Mouse (Mus musculus): Measurements from ENCODE around the gene Patz1.
A peak's percentile ranks its signal among the peaks of the same experiment; 100 is the strongest.

Patz1 gene

GRCm38 (mm10) chr11:3297871-3298812 is 9.5 kb downstream of the Patz1 start:
- Histone ChIP-seq H3K36me3 (ENCODE audit: insufficient read depth, low read length) (peaks cover 100% of the 10 kb centered on the region), H3K4me3 (replicated peaks; ENCODE audit: low read length) (no peak overlapping the region)
- TF ChIP-seq POU5F1 (IDR thresholded peaks at IDR 0.05; ENCODE audit: borderline replicate concordance, low read length) (no peak), CTCF (conservative IDR thresholded peaks at IDR 0.05; ENCODE audit: low read length) (no peak), NANOG (IDR thresholded peaks at IDR 0.05; ENCODE audit: borderline replicate concordance, low read length) (no peak)

DNA sequence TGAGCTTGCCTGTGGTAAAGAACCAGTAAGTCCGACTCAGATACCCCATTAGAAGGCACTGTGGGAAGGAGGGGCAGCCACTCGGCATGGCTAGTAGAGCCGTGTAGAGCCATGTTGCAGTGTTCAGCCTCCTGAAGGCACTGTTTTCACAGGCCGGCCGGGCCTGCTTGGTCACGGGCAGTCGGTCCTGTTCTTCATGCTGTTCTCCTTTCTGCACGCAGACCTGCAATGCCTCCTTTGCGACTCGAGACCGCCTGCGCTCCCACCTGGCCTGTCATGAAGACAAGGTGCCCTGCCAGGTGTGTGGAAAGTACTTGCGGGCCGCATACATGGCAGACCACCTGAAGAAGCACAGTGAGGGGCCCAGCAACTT is 10.1 kb downstream of the Patz1 start:
- Histone ChIP-seq H3K36me3 (ENCODE audit: insufficient read depth, low read length) (peaks cover 100% of the 10 kb centered on the region), H3K4me3 (replicated peaks; ENCODE audit: low read length) (0 out of 2 replicates have a peak overlapping the region, but pooled peaks have one; percentile 10), H3K9me3 (ENCODE audit: low read length) (no peaks in the 10 kb centered on the region), H3K27me3 (ENCODE audit: insufficient read depth, low read length) (no peaks in the 10 kb centered on the region), H3K4me1 (replicated peaks; ENCODE audit: low read depth, low read length) (peaks cover 99% of the 10 kb centered on the region)
- TF ChIP-seq POU5F1 (IDR thresholded peaks at IDR 0.05; ENCODE audit: borderline replicate concordance, low read length), result no peak
- TF ChIP-seq NANOG (IDR thresholded peaks at IDR 0.05; ENCODE audit: borderline replicate concordance, low read length), result no peak
- no peak for TF ChIP-seq CTCF (conservative IDR thresholded peaks at IDR 0.05; ENCODE audit: low read length)

More at GRCm38 (mm10) chr11:3297871-3298812, 9.5 kb downstream of the Patz1 start:
- Histone ChIP-seq H3K4me1 (replicated peaks; ENCODE audit: low read depth, low read length) (peaks cover 99% of the 10 kb centered on the region), H3K27me3 (ENCODE audit: insufficient read depth, low read length) (no peaks in the 10 kb centered on the region), H3K9me3 (ENCODE audit: low read length) (no peaks in the 10 kb centered on the region)

- peaks cover 95% of the 10 kb centered on the region for H3K4me1 ChIP-seq (replicated peaks; ENCODE audit: low read depth, low read length)
Measured at GRCm38 (mm10) chr11:3301075-3301474, 12.4 kb downstream of the Patz1 start.

DNA sequence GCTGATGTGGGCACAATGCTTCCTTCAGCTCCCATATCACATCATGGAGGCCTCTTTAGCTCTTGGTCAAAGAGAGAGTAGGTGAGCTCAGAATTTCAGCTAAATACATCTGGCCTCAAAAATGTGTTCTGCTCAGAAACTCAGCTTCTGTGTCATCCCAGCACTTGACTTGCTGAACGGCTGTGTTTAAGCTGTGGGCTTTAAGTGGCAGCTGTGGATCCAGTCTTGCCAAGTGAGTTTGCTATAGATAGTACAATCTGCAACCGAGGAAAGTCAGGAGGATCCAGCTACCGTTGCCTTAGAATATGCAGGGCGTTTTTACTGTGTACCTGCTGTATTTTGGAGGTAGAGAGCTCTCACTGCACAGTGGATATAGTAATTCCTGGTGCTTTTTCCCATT is 13.7 kb downstream of the Patz1 start:
- H3K4me3 ChIP-seq (replicated peaks; ENCODE audit: low read length), result no peak overlapping the region
- H3K27me3 ChIP-seq (ENCODE audit: insufficient read depth, low read length), result no peaks in the 10 kb centered on the region
- peaks cover 95% of the 10 kb centered on the region for H3K4me1 ChIP-seq (replicated peaks; ENCODE audit: low read depth, low read length)
- TF ChIP-seq POU5F1 (IDR thresholded peaks at IDR 0.05; ENCODE audit: borderline replicate concordance, low read length) (no peak), NANOG (IDR thresholded peaks at IDR 0.05; ENCODE audit: borderline replicate concordance, low read length) (no peak), CTCF (conservative IDR thresholded peaks at IDR 0.05; ENCODE audit: low read length) (no peak)
- H3K9me3 ChIP-seq (ENCODE audit: low read length), result no peaks in the 10 kb centered on the region
- H3K36me3 ChIP-seq (ENCODE audit: insufficient read depth, low read length), result peaks cover 100% of the 10 kb centered on the region

More at GRCm38 (mm10) chr11:3301075-3301474, 12.4 kb downstream of the Patz1 start:
- Histone ChIP-seq H3K9me3 (ENCODE audit: low read length) (no peaks in the 10 kb centered on the region), H3K27me3 (ENCODE audit: insufficient read depth, low read length) (no peaks in the 10 kb centered on the region), H3K4me3 (replicated peaks; ENCODE audit: low read length) (no peak overlapping the region), H3K36me3 (ENCODE audit: insufficient read depth, low read length) (peaks cover 100% of the 10 kb centered on the region)
- TF ChIP-seq CTCF (conservative IDR thresholded peaks at IDR 0.05; ENCODE audit: low read length) (no peak), POU5F1 (IDR thresholded peaks at IDR 0.05; ENCODE audit: borderline replicate concordance, low read length) (no peak), NANOG (IDR thresholded peaks at IDR 0.05; ENCODE audit: borderline replicate concordance, low read length) (no peak)

GRCm38 (mm10) chr11:3302792-3303191 is 14.1 kb downstream of the Patz1 start:
- Histone ChIP-seq H3K9me3 (ENCODE audit: low read length) (no peaks in the 10 kb centered on the region), H3K27me3 (ENCODE audit: insufficient read depth, low read length) (no peaks in the 10 kb centered on the region), H3K4me3 (replicated peaks; ENCODE audit: low read length) (no peak overlapping the region), H3K4me1 (replicated peaks; ENCODE audit: low read depth, low read length) (peaks cover 95% of the 10 kb centered on the region), H3K36me3 (ENCODE audit: insufficient read depth, low read length) (peaks cover 100% of the 10 kb centered on the region)
- TF ChIP-seq POU5F1 (IDR thresholded peaks at IDR 0.05; ENCODE audit: borderline replicate concordance, low read length), result no peak
- TF ChIP-seq NANOG (IDR thresholded peaks at IDR 0.05; ENCODE audit: borderline replicate concordance, low read length), result no peak
- TF ChIP-seq CTCF (conservative IDR thresholded peaks at IDR 0.05; ENCODE audit: low read length), result no peak

GRCm38 (mm10) chr11:3305821-3306220 is 17.1 kb downstream of the Patz1 start:
- peaks cover 79% of the 10 kb centered on the region for H3K4me1 ChIP-seq (replicated peaks; ENCODE audit: low read depth, low read length)
- no peaks in the 10 kb centered on the region for H3K27me3 ChIP-seq (ENCODE audit: insufficient read depth, low read length)
- H3K4me3 ChIP-seq (replicated peaks; ENCODE audit: low read length), result no peak overlapping the region
- H3K36me3 ChIP-seq (ENCODE audit: insufficient read depth, low read length), result peaks cover 100% of the 10 kb centered on the region
- no peak for TF ChIP-seq NANOG (IDR thresholded peaks at IDR 0.05; ENCODE audit: borderline replicate concordance, low read length)
- H3K9me3 ChIP-seq (ENCODE audit: low read length), result no peaks in the 10 kb centered on the region

- TF ChIP-seq POU5F1 (IDR thresholded peaks at IDR 0.05; ENCODE audit: borderline replicate concordance, low read length), result no peak
- no peak for TF ChIP-seq NANOG (IDR thresholded peaks at IDR 0.05; ENCODE audit: borderline replicate concordance, low read length)
- TF ChIP-seq CTCF (conservative IDR thresholded peaks at IDR 0.05; ENCODE audit: low read length), result no peak
Measured at GRCm38 (mm10) chr11:3307875-3308274, 19.2 kb downstream of the Patz1 start.

GRCm38 (mm10) chr11:3309884-3310283 is 21.2 kb downstream of the Patz1 start:
- Histone ChIP-seq H3K9me3 (ENCODE audit: low read length) (no peaks in the 10 kb centered on the region), H3K4me1 (replicated peaks; ENCODE audit: low read depth, low read length) (peaks cover 71% of the 10 kb centered on the region), H3K36me3 (ENCODE audit: insufficient read depth, low read length) (peaks cover 90% of the 10 kb centered on the region), H3K27me3 (ENCODE audit: insufficient read depth, low read length) (no peaks in the 10 kb centered on the region), H3K4me3 (replicated peaks; ENCODE audit: low read length) (no peak overlapping the region)
- no peak for TF ChIP-seq NANOG (IDR thresholded peaks at IDR 0.05; ENCODE audit: borderline replicate concordance, low read length)
- no peak for TF ChIP-seq POU5F1 (IDR thresholded peaks at IDR 0.05; ENCODE audit: borderline replicate concordance, low read length)
- TF ChIP-seq CTCF (conservative IDR thresholded peaks at IDR 0.05; ENCODE audit: low read length), result no peak

More at GRCm38 (mm10) chr11:3307875-3308274, 19.2 kb downstream of the Patz1 start:
- no peaks in the 10 kb centered on the region for H3K27me3 ChIP-seq (ENCODE audit: insufficient read depth, low read length)
- no peaks in the 10 kb centered on the region for H3K9me3 ChIP-seq (ENCODE audit: low read length)
- H3K36me3 ChIP-seq (ENCODE audit: insufficient read depth, low read length), result peaks cover 100% of the 10 kb centered on the region
- no peak overlapping the region for H3K4me3 ChIP-seq (replicated peaks; ENCODE audit: low read length)
- H3K4me1 ChIP-seq (replicated peaks; ENCODE audit: low read depth, low read length), result peaks cover 74% of the 10 kb centered on the region
